Mouse (Mus musculus): Measurements from ENCODE around the gene Fbxl18. TPM values are rescaled to one million over a fixed set of nuclear protein-coding genes. Genes with fewer than 3 reads are reported as not detected.
A peak's percentile ranks its signal among the peaks of the same experiment; 100 is the strongest.

Fbxl18 gene
- total and polyA plus RNA-seq, 3 experiments = 4.0 to 7.6 (median 4.5) TPM

- no peak overlapping the region for H3K27ac ChIP-seq
- TF ChIP-seq CTCF (IDR thresholded peaks at IDR 0.05) = no peak
- no peak for TF ChIP-seq POLR2A (IDR thresholded peaks at IDR 0.05; ENCODE audit: insufficient read depth, low read depth, low read length)
- TF ChIP-seq EP300 (IDR thresholded peaks at IDR 0.05; ENCODE audit: insufficient read depth, low read depth, low read length) = no peak
- no peaks in the 10 kb centered on the region for H3K36me3 ChIP-seq (ENCODE audit: control insufficient read depth, insufficient read depth, low read length)
- H3K79me2 ChIP-seq (replicated peaks; ENCODE audit: control insufficient read depth, insufficient read depth, low read length) = no peaks in the 10 kb centered on the region
- H3K4me3 ChIP-seq = no peak overlapping the region
- no peaks in the 10 kb centered on the region for H3K27me3 ChIP-seq (ENCODE audit: control insufficient read depth, insufficient read depth, low read length)
- no peaks in the 10 kb centered on the region for H3K4me1 ChIP-seq (ENCODE audit: control insufficient read depth, insufficient read depth, low read length)
- DNase-seq = no peak
- intact Hi-C loops (cut with DNase I) = no loop called here
- no peak overlapping the region for H3K9ac ChIP-seq (ENCODE audit: low read depth, low read length)
- 42% methylated on average over 8 of the region's 8 CpGs for WGBS
These were observed 61.4 kb downstream of the Fbxl18 start for GRCm38 (mm10) chr5:142833646-142834438.

- H3K79me2 ChIP-seq (replicated peaks; ENCODE audit: control insufficient read depth, insufficient read depth, low read length) = no peaks in the 10 kb centered on the region
- no peaks in the 10 kb centered on the region; the same call in 1 of the 2 replicates for H3K4me1 ChIP-seq (ENCODE audit: control insufficient read depth, insufficient read depth, low read length)
- WGBS = 89% methylated on average over 4 of the region's 4 CpGs
- H3K36me3 ChIP-seq (ENCODE audit: control insufficient read depth, insufficient read depth, low read length) = no peaks in the 10 kb centered on the region
- intact Hi-C loops (cut with DNase I) = no loop called here
- H3K27ac ChIP-seq = no peak overlapping the region
- no peak for DNase-seq
- TF ChIP-seq EP300 (IDR thresholded peaks at IDR 0.05; ENCODE audit: insufficient read depth, low read depth, low read length) (no peak), CTCF (IDR thresholded peaks at IDR 0.05) (no peak), POLR2A (IDR thresholded peaks at IDR 0.05; ENCODE audit: insufficient read depth, low read depth, low read length) (no peak; the same call in 1 of the 2 replicates)
- H3K4me3 ChIP-seq = no peak overlapping the region
- H3K27me3 ChIP-seq (ENCODE audit: control insufficient read depth, insufficient read depth, low read length) = no peaks in the 10 kb centered on the region
- H3K9ac ChIP-seq (ENCODE audit: low read depth, low read length) = no peak overlapping the region
These were observed 69.1 kb downstream of the Fbxl18 start for GRCm38 (mm10) chr5:142826131-142826530.

GRCm38 (mm10) chr5:142825665-142826064 lies 69.6 kb downstream of the Fbxl18 start:
- Histone ChIP-seq H3K9ac (ENCODE audit: low read depth, low read length) (no peak overlapping the region), H3K79me2 (replicated peaks; ENCODE audit: control insufficient read depth, insufficient read depth, low read length) (no peaks in the 10 kb centered on the region), H3K27ac (no peak overlapping the region), H3K4me1 (ENCODE audit: control insufficient read depth, insufficient read depth, low read length) (no peaks in the 10 kb centered on the region; the same call in 1 of the 2 replicates), H3K4me3 (no peak overlapping the region), H3K27me3 (ENCODE audit: control insufficient read depth, insufficient read depth, low read length) (no peaks in the 10 kb centered on the region), H3K36me3 (ENCODE audit: control insufficient read depth, insufficient read depth, low read length) (no peaks in the 10 kb centered on the region)
- WGBS = 89% methylated on average over 5 of the region's 5 CpGs
- no peak for TF ChIP-seq EP300 (IDR thresholded peaks at IDR 0.05; ENCODE audit: insufficient read depth, low read depth, low read length)
- intact Hi-C loops (cut with DNase I) = loop anchor here (2.0 kb wide), 1 partner anchor 15 kb away; no protein-coding TSS in a partner anchor
- DNase-seq = no peak

GRCm38 (mm10) chr5:142824091-142824490 lies 71.1 kb downstream of the Fbxl18 start:
- intact Hi-C loops (cut with DNase I) = loop anchor here (2.0 to 5.0 kb wide), 2 partner anchors 17 to 53 kb away; no protein-coding TSS in a partner anchor
- Histone ChIP-seq H3K4me1 (ENCODE audit: control insufficient read depth, insufficient read depth, low read length) (no peaks in the 10 kb centered on the region; the same call in 1 of the 2 replicates), H3K79me2 (replicated peaks; ENCODE audit: control insufficient read depth, insufficient read depth, low read length) (no peaks in the 10 kb centered on the region), H3K4me3 (no peak overlapping the region; the same call in 1 of the 2 replicates), H3K27me3 (ENCODE audit: control insufficient read depth, insufficient read depth, low read length) (no peaks in the 10 kb centered on the region), H3K36me3 (ENCODE audit: control insufficient read depth, insufficient read depth, low read length) (no peaks in the 10 kb centered on the region), H3K27ac (peak overlapping the region; percentile 100), H3K9ac (ENCODE audit: low read depth, low read length) (no peak overlapping the region)
- WGBS = 58% methylated on average over 6 of the region's 6 CpGs
- DNase-seq = no peak
- TF ChIP-seq EP300 (IDR thresholded peaks at IDR 0.05; ENCODE audit: insufficient read depth, low read depth, low read length) (no peak), POLR2A (IDR thresholded peaks at IDR 0.05; ENCODE audit: insufficient read depth, low read depth, low read length) (no peak), CTCF (IDR thresholded peaks at IDR 0.05) (no peak)

GRCm38 (mm10) chr5:142823096-142824062 lies 71.8 kb downstream of the Fbxl18 start:
- 15% methylated on average over 31 of the region's 31 CpGs for WGBS
- no peaks in the 10 kb centered on the region; the same call in 1 of the 2 replicates for H3K4me1 ChIP-seq (ENCODE audit: control insufficient read depth, insufficient read depth, low read length)

More at GRCm38 (mm10) chr5:142823096-142824062, 71.8 kb downstream of the Fbxl18 start:
- Histone ChIP-seq H3K9ac (ENCODE audit: low read depth, low read length) (peak overlapping the region; percentile 68), H3K79me2 (replicated peaks; ENCODE audit: control insufficient read depth, insufficient read depth, low read length) (no peaks in the 10 kb centered on the region), H3K36me3 (ENCODE audit: control insufficient read depth, insufficient read depth, low read length) (no peaks in the 10 kb centered on the region), H3K27me3 (ENCODE audit: control insufficient read depth, insufficient read depth, low read length) (no peaks in the 10 kb centered on the region), H3K4me3 (peak overlapping the region; percentile 76), H3K27ac (peak overlapping the region; percentile 100)
- TF ChIP-seq CTCF (IDR thresholded peaks at IDR 0.05) (no peak), EP300 (IDR thresholded peaks at IDR 0.05; ENCODE audit: insufficient read depth, low read depth, low read length) (peak; percentile 49; the same call in 1 of the 2 replicates), POLR2A (IDR thresholded peaks at IDR 0.05; ENCODE audit: insufficient read depth, low read depth, low read length) (peak; percentile 83)
- DNase-seq = peak; percentile 87 to 90
- intact Hi-C loops (cut with DNase I) = loop anchor here (2.0 to 5.0 kb wide), 2 partner anchors 17 to 54 kb away; no protein-coding TSS in a partner anchor
